Mouse (Mus musculus): ENCODE data around the gene Hdhd3. TPM values are rescaled to one million over a fixed set of nuclear protein-coding genes. Genes with fewer than 3 reads are reported as not detected.

Gene Hdhd3
- polyA plus RNA-seq, 1 experiment from 2014 or later: 12.6 TPM

GRCm38 (mm10) chr4:62477542-62478244, 25.6 kb downstream of the Hdhd3 start:
- no peak overlapping the region for H3K9ac ChIP-seq (ENCODE audit: low read depth, low read length)
- DNase-seq (ENCODE audit: low spot score) (no peak), ATAC-seq (ENCODE audit: low read depth) (no peak)
- H3K4me1 ChIP-seq (ENCODE audit: control insufficient read depth, insufficient read depth, low read length): peaks cover 5% of the 10 kb centered on the region; the same call in 1 of the 2 replicates
- no peaks in the 10 kb centered on the region for H3K9me3 ChIP-seq (ENCODE audit: control insufficient read depth, low read length)
- H3K36me3 ChIP-seq (ENCODE audit: control insufficient read depth, insufficient read depth, low read length): no peaks in the 10 kb centered on the region
- no peak overlapping the region for H3K4me3 ChIP-seq (ENCODE audit: low read depth, low read length)
- 64% methylated on average over 6 of the region's 6 CpGs for WGBS
- H3K27me3 ChIP-seq (replicated peaks; ENCODE audit: control insufficient read depth, insufficient read depth, low read length): peaks cover 7% of the 10 kb centered on the region
- H3K27ac ChIP-seq (replicated peaks; ENCODE audit: low read depth, low read length): no peak overlapping the region
- no peak overlapping the region for H3K4me2 ChIP-seq (ENCODE audit: low read depth, low read length)

- no peak overlapping the region for H3K4me2 ChIP-seq (ENCODE audit: low read depth, low read length)
- 88% methylated on average over 6 of the region's 6 CpGs for WGBS
- no peak for ATAC-seq (ENCODE audit: low read depth)
- no peak for DNase-seq (ENCODE audit: low spot score)
- H3K27me3 ChIP-seq (replicated peaks; ENCODE audit: control insufficient read depth, insufficient read depth, low read length): peaks cover 7% of the 10 kb centered on the region
- H3K36me3 ChIP-seq (ENCODE audit: control insufficient read depth, insufficient read depth, low read length): no peaks in the 10 kb centered on the region
- no peaks in the 10 kb centered on the region for H3K9me3 ChIP-seq (ENCODE audit: control insufficient read depth, low read length)
- no peak overlapping the region for H3K27ac ChIP-seq (replicated peaks; ENCODE audit: low read depth, low read length)
- peaks cover 5% of the 10 kb centered on the region; the same call in 1 of the 2 replicates for H3K4me1 ChIP-seq (ENCODE audit: control insufficient read depth, insufficient read depth, low read length)
- H3K9ac ChIP-seq (ENCODE audit: low read depth, low read length): no peak overlapping the region
- no peak overlapping the region for H3K4me3 ChIP-seq (ENCODE audit: low read depth, low read length)
Measured at GRCm38 (mm10) chr4:62475793-62476192, 27.5 kb downstream of the Hdhd3 start.

GRCm38 (mm10) chr4:62475131-62475530, 28.1 kb downstream of the Hdhd3 start:
- no peak overlapping the region for H3K4me3 ChIP-seq (ENCODE audit: low read depth, low read length)
- H3K4me2 ChIP-seq (ENCODE audit: low read depth, low read length): no peak overlapping the region
- H3K4me1 ChIP-seq (ENCODE audit: control insufficient read depth, insufficient read depth, low read length): peaks cover 8% of the 10 kb centered on the region
- no peaks in the 10 kb centered on the region for H3K9me3 ChIP-seq (ENCODE audit: control insufficient read depth, low read length)
- H3K9ac ChIP-seq (ENCODE audit: low read depth, low read length): no peak overlapping the region
- DNase-seq (ENCODE audit: low spot score) (no peak), ATAC-seq (ENCODE audit: low read depth) (no peak)
- H3K27me3 ChIP-seq (replicated peaks; ENCODE audit: control insufficient read depth, insufficient read depth, low read length): peaks cover 5% of the 10 kb centered on the region
- H3K36me3 ChIP-seq (ENCODE audit: control insufficient read depth, insufficient read depth, low read length): no peaks in the 10 kb centered on the region
- H3K27ac ChIP-seq (replicated peaks; ENCODE audit: low read depth, low read length): no peak overlapping the region
- WGBS: 85% methylated on average over 2 of the region's 2 CpGs

GRCm38 (mm10) chr4:62472071-62472470, 31.2 kb downstream of the Hdhd3 start:
- no peaks in the 10 kb centered on the region for H3K36me3 ChIP-seq (ENCODE audit: control insufficient read depth, insufficient read depth, low read length)
- no peaks in the 10 kb centered on the region for H3K9me3 ChIP-seq (ENCODE audit: control insufficient read depth, low read length)
- no peak overlapping the region for H3K4me2 ChIP-seq (ENCODE audit: low read depth, low read length)
- no peak overlapping the region for H3K27ac ChIP-seq (replicated peaks; ENCODE audit: low read depth, low read length)
- no peak overlapping the region for H3K9ac ChIP-seq (ENCODE audit: low read depth, low read length)
- no peak overlapping the region for H3K4me3 ChIP-seq (ENCODE audit: low read depth, low read length)
- H3K27me3 ChIP-seq (replicated peaks; ENCODE audit: control insufficient read depth, insufficient read depth, low read length): no peaks in the 10 kb centered on the region
- 89% methylated on average over 2 of the region's 2 CpGs for WGBS
- no peak for ATAC-seq (ENCODE audit: low read depth)
- DNase-seq (ENCODE audit: low spot score): no peak
- peaks cover 4% of the 10 kb centered on the region; the same call in 1 of the 2 replicates for H3K4me1 ChIP-seq (ENCODE audit: control insufficient read depth, insufficient read depth, low read length)

GRCm38 (mm10) chr4:62470598-62471051, 32.6 kb downstream of the Hdhd3 start, which contains the start of gene Wdr31:
TSS of gene Wdr31 (minus strand) at chr4:62470896.
- Histone ChIP-seq H3K27me3 (replicated peaks; ENCODE audit: control insufficient read depth, insufficient read depth, low read length) (no peaks in the 10 kb centered on the region), H3K36me3 (ENCODE audit: control insufficient read depth, insufficient read depth, low read length) (no peaks in the 10 kb centered on the region), H3K4me1 (ENCODE audit: control insufficient read depth, insufficient read depth, low read length) (peaks cover 4% of the 10 kb centered on the region; the same call in 1 of the 2 replicates), H3K9me3 (ENCODE audit: control insufficient read depth, low read length) (no peaks in the 10 kb centered on the region), H3K4me3 (ENCODE audit: low read depth, low read length) (peak within 1 kb of the TSS; percentile 63), H3K27ac (replicated peaks; ENCODE audit: low read depth, low read length) (no peak within 1 kb of the TSS), H3K9ac (ENCODE audit: low read depth, low read length) (peak within 1 kb of the TSS; percentile 70), H3K4me2 (ENCODE audit: low read depth, low read length) (peak within 1 kb of the TSS; percentile 82)
- WGBS: under 1% methylated on average over 30 of the region's 30 CpGs
- ATAC-seq (ENCODE audit: low read depth) (peak; percentile 98), DNase-seq (ENCODE audit: low spot score) (peak; percentile 82)

GRCm38 (mm10) chr4:62468158-62468557, 35.1 kb downstream of the Hdhd3 start:
- no peak overlapping the region for H3K4me2 ChIP-seq (ENCODE audit: low read depth, low read length)
- no peaks in the 10 kb centered on the region for H3K27me3 ChIP-seq (replicated peaks; ENCODE audit: control insufficient read depth, insufficient read depth, low read length)
- no peaks in the 10 kb centered on the region for H3K36me3 ChIP-seq (ENCODE audit: control insufficient read depth, insufficient read depth, low read length)
- ATAC-seq (ENCODE audit: low read depth) (no peak), DNase-seq (ENCODE audit: low spot score) (no peak)
- H3K4me3 ChIP-seq (ENCODE audit: low read depth, low read length): no peak overlapping the region
- no peak overlapping the region for H3K9ac ChIP-seq (ENCODE audit: low read depth, low read length)
- peaks cover 4% of the 10 kb centered on the region; the same call in 1 of the 2 replicates for H3K4me1 ChIP-seq (ENCODE audit: control insufficient read depth, insufficient read depth, low read length)
- WGBS: 91% methylated on average over 1 of the region's 1 CpGs
- no peaks in the 10 kb centered on the region for H3K9me3 ChIP-seq (ENCODE audit: control insufficient read depth, low read length)
- no peak overlapping the region for H3K27ac ChIP-seq (replicated peaks; ENCODE audit: low read depth, low read length)

- no peak overlapping the region for H3K4me3 ChIP-seq (ENCODE audit: low read depth, low read length)
- H3K27ac ChIP-seq (replicated peaks; ENCODE audit: low read depth, low read length): no peak overlapping the region
- no peaks in the 10 kb centered on the region for H3K9me3 ChIP-seq (ENCODE audit: control insufficient read depth, low read length)
- H3K27me3 ChIP-seq (replicated peaks; ENCODE audit: control insufficient read depth, insufficient read depth, low read length): no peaks in the 10 kb centered on the region
- H3K36me3 ChIP-seq (ENCODE audit: control insufficient read depth, insufficient read depth, low read length): no peaks in the 10 kb centered on the region
- no peak overlapping the region for H3K4me2 ChIP-seq (ENCODE audit: low read depth, low read length)
- no peak for ATAC-seq (ENCODE audit: low read depth)
- H3K4me1 ChIP-seq (ENCODE audit: control insufficient read depth, insufficient read depth, low read length): no peaks in the 10 kb centered on the region
- no peak overlapping the region for H3K9ac ChIP-seq (ENCODE audit: low read depth, low read length)
- 86% methylated on average over 2 of the region's 2 CpGs for WGBS
- DNase-seq (ENCODE audit: low spot score): no peak
Measured at GRCm38 (mm10) chr4:62463124-62463523, 40.1 kb downstream of the Hdhd3 start.

- H3K9me3 ChIP-seq (ENCODE audit: control insufficient read depth, low read length): no peaks in the 10 kb centered on the region
- ATAC-seq (ENCODE audit: low read depth) (no peak), DNase-seq (ENCODE audit: low spot score) (no peak)
- H3K4me2 ChIP-seq (ENCODE audit: low read depth, low read length): no peak overlapping the region
- no peaks in the 10 kb centered on the region for H3K27me3 ChIP-seq (replicated peaks; ENCODE audit: control insufficient read depth, insufficient read depth, low read length)
- no peak overlapping the region for H3K27ac ChIP-seq (replicated peaks; ENCODE audit: low read depth, low read length)
- H3K9ac ChIP-seq (ENCODE audit: low read depth, low read length): no peak overlapping the region
- no peak overlapping the region for H3K4me3 ChIP-seq (ENCODE audit: low read depth, low read length)
- H3K4me1 ChIP-seq (ENCODE audit: control insufficient read depth, insufficient read depth, low read length): no peaks in the 10 kb centered on the region
- no peaks in the 10 kb centered on the region for H3K36me3 ChIP-seq (ENCODE audit: control insufficient read depth, insufficient read depth, low read length)
- WGBS: 86% methylated on average over 8 of the region's 8 CpGs
Measured at GRCm38 (mm10) chr4:62460348-62460747, 42.9 kb downstream of the Hdhd3 start.

- Histone ChIP-seq H3K9me3 (ENCODE audit: control insufficient read depth, low read length) (no peaks in the 10 kb centered on the region), H3K4me1 (ENCODE audit: control insufficient read depth, insufficient read depth, low read length) (no peaks in the 10 kb centered on the region), H3K9ac (ENCODE audit: low read depth, low read length) (no peak overlapping the region), H3K4me2 (ENCODE audit: low read depth, low read length) (no peak overlapping the region), H3K27me3 (replicated peaks; ENCODE audit: control insufficient read depth, insufficient read depth, low read length) (no peaks in the 10 kb centered on the region), H3K36me3 (ENCODE audit: control insufficient read depth, insufficient read depth, low read length) (no peaks in the 10 kb centered on the region), H3K27ac (replicated peaks; ENCODE audit: low read depth, low read length) (no peak overlapping the region), H3K4me3 (ENCODE audit: low read depth, low read length) (no peak overlapping the region)
- no peak for ATAC-seq (ENCODE audit: low read depth)
- WGBS: 73% methylated on average over 3 of the region's 3 CpGs
- DNase-seq (ENCODE audit: low spot score): peak; percentile 20
Measured at GRCm38 (mm10) chr4:62459081-62459480, 44.2 kb downstream of the Hdhd3 start.
